Mouse (Mus musculus) intestine, postnatal 0 days (tissue): ENCODE measurements around the gene Tmem161a. TPM values are rescaled to one million over a fixed set of nuclear protein-coding genes. Genes with fewer than 3 reads are reported as not detected.

ENCODE experiments used
- ATAC-seq: fragments of 200-750 bp; cut with Nextera tagmentation; 2 replicates; pipeline ENCODE4 v1.8.0; 2017; ENCODE audit warnings: mild to moderate bottlenecking, moderate TSS enrichment, moderate library complexity
- H3K27ac ChIP-seq: fragments of 300-500 bp; sonication (generic); 2 replicates; pipeline ENCODE4 v1.5.1; 2014; ENCODE audit warnings: mild to moderate bottlenecking, low read depth, low read length, moderate library complexity
- H3K27me3 ChIP-seq: fragments of 300-500 bp; sonication (generic); replicated peaks from 2 replicates; pipeline ENCODE4 v1.6.1; 2014; ENCODE audit warnings: low read length, mixed read lengths; ENCODE audit not compliant: control insufficient read depth, insufficient read depth
- H3K36me3 ChIP-seq: fragments of 300-500 bp; sonication (generic); 2 replicates; pipeline ENCODE4 v1.6.1; 2014; ENCODE audit warnings: mild to moderate bottlenecking, moderate library complexity; ENCODE audit not compliant: control insufficient read depth, insufficient read depth
- H3K4me1 ChIP-seq: fragments of 300-500 bp; sonication (generic); replicated peaks from 2 replicates; pipeline ENCODE4 v1.6.1; 2014; ENCODE audit warnings: antibody characterized with exemption, low read length, mixed read lengths; ENCODE audit not compliant: control insufficient read depth, insufficient read depth
- H3K4me2 ChIP-seq: fragments of 300-500 bp; sonication (generic); replicated peaks from 2 replicates; pipeline ENCODE4 v1.6.1; 2014; ENCODE audit warnings: low read depth, mild to moderate bottlenecking, moderate library complexity
- H3K4me3 ChIP-seq: fragments of 300-500 bp; sonication (generic); 2 replicates; pipeline ENCODE4 v1.5.1; 2014; ENCODE audit warnings: low read depth, low read length
- H3K9ac ChIP-seq: fragments of 300-500 bp; sonication (generic); 2 replicates; pipeline ENCODE4 v1.6.1; 2014; ENCODE audit warnings: mild to moderate bottlenecking, low read depth, low read length
- H3K9me3 ChIP-seq: fragments of 300-500 bp; sonication (generic); 2 replicates; pipeline ENCODE4 v1.6.1; 2016; ENCODE audit warnings: mixed run types; ENCODE audit not compliant: control insufficient read depth
- CTCF ChIP-seq: sonication (generic); IDR thresholded peaks from 2 replicates; pipeline ENCODE4 v1.5.1; 2016; ENCODE audit warnings: low read depth, mild to moderate bottlenecking, control low read depth, antibody characterized with exemption, moderate library complexity
- WGBS: fragments of 180-500 bp; shearing (Covaris S2); extraction: QIAGEN DNeasy Blood & Tissue Kit; methylation state at CpG from one replicate; pipeline ENCODE4 v1.1.7; 2014; 5-methylcytosine and 5-hydroxymethylcytosine counted together
- polyA plus RNA-seq: library from polyadenylated mRNA; unstranded; fragments of >200 nt; fragmentation: Nextera tagmentation; extraction: Ambion mirVana; gene quantifications from 2 replicates; pipeline ENCODE4 v1.2.1, GENCODE M21; 2015

Tmem161a gene
- polyA plus RNA-seq, 1 experiment from 2014 or later, result 42.0 TPM

DNA sequence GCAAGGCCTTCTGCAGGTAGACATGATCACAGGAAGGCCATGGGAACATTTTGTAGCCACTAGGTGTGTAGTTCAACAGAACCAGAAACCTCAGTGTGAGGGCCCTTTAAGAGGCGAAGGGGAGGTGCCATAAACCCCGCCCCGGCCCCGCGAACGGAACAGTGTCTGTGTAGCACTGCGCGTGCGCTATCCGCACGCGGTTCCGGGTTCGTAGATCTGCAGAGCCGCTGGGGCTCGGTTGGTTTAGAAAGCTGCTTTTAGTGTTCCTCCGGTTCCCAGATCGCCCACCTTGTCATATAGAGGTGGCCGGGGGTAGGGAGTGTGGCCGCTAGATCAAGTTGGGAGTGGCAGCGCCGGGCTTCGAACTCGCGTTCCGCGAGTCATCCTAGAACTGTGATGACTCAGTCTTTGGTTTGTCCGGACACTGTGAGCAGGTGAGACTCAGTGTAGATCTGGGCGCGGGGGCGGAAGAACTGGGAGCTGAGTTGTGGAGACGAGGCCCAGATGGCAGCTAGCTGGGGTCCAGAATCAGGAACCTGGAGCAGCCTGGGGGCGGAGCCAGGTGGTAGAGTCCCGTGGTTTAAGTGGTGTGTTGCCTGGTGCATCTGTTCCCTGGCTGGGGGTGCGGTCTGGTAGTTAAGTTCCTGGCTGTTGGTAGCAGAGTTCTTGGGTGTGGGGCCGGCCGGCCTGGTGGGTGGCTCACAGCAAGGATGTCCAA, 40.8 kb upstream of the Tmem161a start, which contains the start of gene Nr2c2ap:
TSS of gene Nr2c2ap (plus strand) at position 168 of the 718 bp plus-strand sequence.
- Histone ChIP-seq H3K4me3 (peak within 1 kb of the TSS; percentile 66), H3K9ac (peak within 1 kb of the TSS; percentile 78), H3K27ac (peak within 1 kb of the TSS; percentile 66; the same call in 1 of the 2 replicates), H3K4me2 (peak within 1 kb of the TSS; percentile 85), H3K27me3 (no peaks in the 10 kb centered on the region), H3K36me3 (peaks cover 30% of the 10 kb centered on the region), H3K4me1 (0 out of 2 replicates have a peak, but pooled peaks cover 4% of the 10 kb centered on the region), H3K9me3 (no peaks in the 10 kb centered on the region)
- ATAC-seq, result peak; percentile 87
- TF ChIP-seq CTCF, result peak; percentile 24; the same call in 1 of the 2 replicates
- WGBS, result under 1% methylated on average over 37 of the region's 37 CpGs

GRCm38 (mm10) chr8:70134086-70134485, 38.1 kb upstream of the Tmem161a start:
- H3K27ac ChIP-seq, result no peak overlapping the region
- no peaks in the 10 kb centered on the region for H3K9me3 ChIP-seq
- no peak for ATAC-seq
- 92% methylated on average over 5 of the region's 5 CpGs for WGBS
- H3K4me3 ChIP-seq, result no peak overlapping the region
- H3K27me3 ChIP-seq, result no peaks in the 10 kb centered on the region
- 0 out of 2 replicates have a peak, but pooled peaks cover 4% of the 10 kb centered on the region for H3K4me1 ChIP-seq
- no peak for TF ChIP-seq CTCF
- H3K4me2 ChIP-seq, result no peak overlapping the region
- no peak overlapping the region for H3K9ac ChIP-seq
- peaks cover 34% of the 10 kb centered on the region for H3K36me3 ChIP-seq

DNA sequence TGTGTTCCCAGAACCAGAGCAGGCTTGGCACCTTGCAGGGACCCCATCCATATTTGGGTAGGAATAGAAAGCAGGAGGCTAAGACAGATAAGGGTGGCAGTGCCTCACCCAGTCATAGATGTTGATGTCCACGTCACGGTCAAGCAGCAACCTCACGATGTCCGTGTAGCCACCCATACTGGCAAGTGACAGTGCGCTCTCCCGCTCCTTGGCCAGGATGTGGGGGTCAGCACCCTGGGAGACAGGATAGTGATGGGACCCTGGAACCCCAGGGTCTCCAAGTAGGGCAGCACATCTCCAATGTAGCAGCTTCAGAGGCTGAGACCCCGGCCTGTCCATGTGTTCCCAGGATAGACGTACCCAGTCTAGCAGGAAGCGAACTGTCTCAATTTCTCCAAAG, 37.2 kb upstream of the Tmem161a start:
- no peak overlapping the region for H3K4me2 ChIP-seq
- 91% methylated on average over 9 of the region's 9 CpGs for WGBS
- no peaks in the 10 kb centered on the region for H3K4me1 ChIP-seq
- peaks cover 34% of the 10 kb centered on the region for H3K36me3 ChIP-seq
- H3K27ac ChIP-seq, result no peak overlapping the region
- no peaks in the 10 kb centered on the region for H3K27me3 ChIP-seq
- H3K4me3 ChIP-seq, result no peak overlapping the region
- H3K9me3 ChIP-seq, result no peaks in the 10 kb centered on the region
- TF ChIP-seq CTCF, result no peak
- no peak for ATAC-seq
- no peak overlapping the region for H3K9ac ChIP-seq

DNA sequence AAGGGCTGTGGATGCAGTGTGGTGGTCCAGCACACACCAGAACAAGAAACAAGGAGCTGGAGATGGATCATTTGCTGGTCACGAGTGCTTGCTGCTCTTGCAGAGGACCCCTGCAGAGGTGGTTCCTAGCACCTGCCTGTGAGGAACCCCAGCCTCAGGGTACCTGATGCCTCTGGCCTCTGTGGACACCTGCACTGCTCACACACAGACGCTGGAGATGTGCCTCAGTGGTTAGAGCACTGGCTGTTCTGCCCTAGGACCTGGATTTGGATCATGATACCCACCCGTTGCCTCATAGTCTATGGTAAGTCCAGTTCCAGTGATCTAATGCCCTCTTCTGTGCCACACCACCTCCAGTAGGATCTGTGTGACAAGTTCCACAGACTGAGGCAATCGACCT, 35.6 kb upstream of the Tmem161a start:
- no peak overlapping the region for H3K27ac ChIP-seq
- H3K9me3 ChIP-seq, result no peaks in the 10 kb centered on the region
- 86% methylated on average over 4 of the region's 4 CpGs for WGBS
- peaks cover 6% of the 10 kb centered on the region for H3K4me1 ChIP-seq
- no peak overlapping the region for H3K4me3 ChIP-seq
- no peaks in the 10 kb centered on the region for H3K27me3 ChIP-seq
- TF ChIP-seq CTCF, result no peak
- no peak for ATAC-seq
- no peak overlapping the region for H3K4me2 ChIP-seq
- H3K36me3 ChIP-seq, result peaks cover 35% of the 10 kb centered on the region
- no peak overlapping the region for H3K9ac ChIP-seq

DNA sequence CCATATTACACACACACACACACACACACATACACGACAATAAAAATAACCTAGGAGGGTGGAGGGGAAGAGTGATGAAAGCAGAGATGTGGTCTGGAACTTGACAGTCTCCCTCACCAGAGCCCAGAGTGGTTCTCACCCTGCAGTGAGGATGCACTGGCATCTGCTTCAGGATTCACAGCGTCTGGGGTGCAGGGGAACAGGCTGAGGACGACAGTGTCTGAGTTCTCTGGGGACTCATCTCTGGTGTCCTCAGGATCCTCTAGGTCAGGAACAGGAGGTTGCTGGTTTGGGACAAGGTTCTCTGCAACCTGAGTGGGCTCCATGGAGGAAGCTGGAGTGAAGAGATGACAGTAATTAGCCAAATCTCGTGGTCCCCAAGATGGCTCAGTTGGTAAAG, 34.3 kb upstream of the Tmem161a start:
- TF ChIP-seq CTCF, result no peak
- Histone ChIP-seq H3K27ac (no peak overlapping the region), H3K9me3 (no peaks in the 10 kb centered on the region), H3K27me3 (no peaks in the 10 kb centered on the region), H3K4me1 (peaks cover 6% of the 10 kb centered on the region), H3K4me3 (no peak overlapping the region), H3K4me2 (peak overlapping the region; percentile 71), H3K36me3 (peaks cover 48% of the 10 kb centered on the region), H3K9ac (no peak overlapping the region)
- 83% methylated on average over 4 of the region's 4 CpGs for WGBS
- no peak for ATAC-seq

GRCm38 (mm10) chr8:70139026-70139857, 32.9 kb upstream of the Tmem161a start, which contains the start of the genes Rfxank, Borcs8 and Mef2b:
TSS of gene Rfxank (minus strand) at chr8:70139154.
TSS of gene Borcs8 (plus strand) at chr8:70139499.
TSS of gene Mef2b (plus strand) at chr8:70139711.
- Histone ChIP-seq H3K9me3 (no peaks in the 10 kb centered on the region), H3K27ac (peak within 1 kb of the TSS; percentile 79), H3K4me2 (peak within 1 kb of the TSS; percentile 71), H3K4me3 (peak within 1 kb of the TSS; percentile 76), H3K4me1 (peaks cover 6% of the 10 kb centered on the region), H3K9ac (peak within 1 kb of the TSS; percentile 59), H3K27me3 (no peaks in the 10 kb centered on the region), H3K36me3 (peaks cover 48% of the 10 kb centered on the region)
- peak; percentile 98 for ATAC-seq
- TF ChIP-seq CTCF, result no peak
- WGBS, result under 1% methylated on average over 46 of the region's 46 CpGs
